Mouse (Mus musculus) B cell, adult 2 months (primary cell): Measurements from ENCODE around the gene Car14.
"Not testable (repeated sequence)": the region's sequence is repeated elsewhere in the genome, so short reads cannot be mapped to it uniquely, and the experiment has no call there.

Experiments
- DNase-seq, 2 experiments: peaks; one replicate each; pipeline ENCODE4 v3.0.0; 2022

Car14 gene

GRCm38 (mm10) chr3:95924185-95924584, 19.7 kb upstream of the Car14 start:
- DNase-seq = no peak

GRCm38 (mm10) chr3:95923429-95923828, 18.9 kb upstream of the Car14 start:
- DNase-seq = not testable (repeated sequence)

DNA sequence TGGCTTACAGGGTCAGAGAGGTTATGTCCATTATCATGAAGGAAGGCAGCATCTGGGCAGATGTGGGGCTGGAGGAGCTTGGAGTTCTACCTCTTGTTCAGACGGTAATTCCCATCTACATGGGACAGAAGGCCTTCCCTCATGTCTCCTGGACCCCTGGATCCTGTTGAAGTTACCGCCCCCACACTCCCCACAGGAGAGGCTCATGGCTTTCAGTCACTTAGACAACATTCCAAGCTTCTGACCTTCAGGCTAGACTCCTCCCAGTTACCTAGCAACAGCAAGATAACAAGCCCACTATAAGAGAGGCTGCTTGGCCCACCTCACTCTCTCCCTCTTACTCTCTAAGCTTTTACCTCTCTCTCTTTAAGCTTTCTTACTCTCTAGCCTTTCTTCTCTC, 16.0 kb upstream of the Car14 start:
- not testable (repeated sequence) for DNase-seq

GRCm38 (mm10) chr3:95916760-95917159, 12.3 kb upstream of the Car14 start:
- no peak for DNase-seq

DNA sequence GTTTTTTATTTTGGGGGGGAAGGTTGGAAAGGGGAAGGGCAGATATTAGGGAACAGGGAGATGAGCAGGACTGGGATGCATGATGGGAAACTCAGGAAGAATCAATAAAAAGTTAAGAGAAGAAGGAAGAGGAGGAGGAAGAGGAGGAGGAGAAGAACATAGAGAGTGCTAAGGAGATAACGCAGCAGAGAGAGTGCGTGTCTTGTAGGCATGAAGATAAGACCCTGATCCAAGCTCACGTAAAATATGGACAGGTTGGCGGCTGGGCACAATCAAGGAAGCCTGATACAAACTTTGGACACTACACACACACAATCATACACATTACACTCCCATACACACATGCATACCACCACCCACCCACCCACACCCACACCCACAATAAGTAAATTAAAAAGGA, 10.2 kb upstream of the Car14 start:
- DNase-seq = no peak

DNA sequence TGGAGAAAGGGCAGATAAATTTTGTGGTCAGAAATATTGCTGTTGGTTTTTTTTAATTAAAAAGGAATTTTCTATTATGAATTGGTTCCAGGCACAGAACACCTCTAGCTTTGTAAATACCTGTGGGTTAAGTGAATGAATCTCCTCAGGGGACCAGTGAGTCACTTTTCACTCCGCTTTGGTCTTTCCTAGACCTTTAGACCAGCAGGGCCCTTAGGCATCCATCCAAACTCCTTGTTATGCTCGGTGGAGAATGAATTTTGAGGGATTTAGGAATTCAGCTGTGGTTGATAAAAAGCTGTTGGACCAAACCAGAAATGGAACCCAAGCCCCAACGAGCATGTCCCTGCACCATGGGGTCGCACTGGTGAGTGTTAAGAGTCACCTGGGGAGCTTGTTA, 3.1 kb upstream of the Car14 start:
- DNase-seq = no peak

DNA sequence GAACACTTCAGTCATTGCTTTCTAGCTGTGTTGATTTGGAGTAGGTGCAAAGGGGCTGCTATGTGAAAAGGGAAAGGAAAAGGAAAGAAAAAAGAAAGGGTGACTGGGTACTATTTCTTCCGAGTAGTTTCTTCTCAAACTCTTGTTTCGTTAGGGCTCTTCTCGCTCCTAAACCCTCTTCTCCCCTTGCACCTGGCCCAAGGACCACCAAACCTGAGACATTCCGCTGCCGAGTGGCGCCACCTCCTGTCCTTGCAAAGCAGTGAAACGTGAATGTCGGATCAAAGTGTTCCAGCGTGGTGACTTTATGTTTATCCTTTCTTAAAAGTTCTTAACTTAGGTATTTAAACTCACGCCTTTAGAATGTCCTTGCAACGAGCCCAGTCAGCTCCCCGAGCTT, 2.4 kb upstream of the Car14 start:
- peak; percentile 76 to 78 for DNase-seq

- peak; percentile 51 to 52 for DNase-seq
Measured at GRCm38 (mm10) chr3:95905940-95906492, 1.5 kb upstream of the Car14 start.

GRCm38 (mm10) chr3:95905146-95905939, 852 bp upstream of the Car14 start:
- DNase-seq = peak; percentile 50 to 53

DNA sequence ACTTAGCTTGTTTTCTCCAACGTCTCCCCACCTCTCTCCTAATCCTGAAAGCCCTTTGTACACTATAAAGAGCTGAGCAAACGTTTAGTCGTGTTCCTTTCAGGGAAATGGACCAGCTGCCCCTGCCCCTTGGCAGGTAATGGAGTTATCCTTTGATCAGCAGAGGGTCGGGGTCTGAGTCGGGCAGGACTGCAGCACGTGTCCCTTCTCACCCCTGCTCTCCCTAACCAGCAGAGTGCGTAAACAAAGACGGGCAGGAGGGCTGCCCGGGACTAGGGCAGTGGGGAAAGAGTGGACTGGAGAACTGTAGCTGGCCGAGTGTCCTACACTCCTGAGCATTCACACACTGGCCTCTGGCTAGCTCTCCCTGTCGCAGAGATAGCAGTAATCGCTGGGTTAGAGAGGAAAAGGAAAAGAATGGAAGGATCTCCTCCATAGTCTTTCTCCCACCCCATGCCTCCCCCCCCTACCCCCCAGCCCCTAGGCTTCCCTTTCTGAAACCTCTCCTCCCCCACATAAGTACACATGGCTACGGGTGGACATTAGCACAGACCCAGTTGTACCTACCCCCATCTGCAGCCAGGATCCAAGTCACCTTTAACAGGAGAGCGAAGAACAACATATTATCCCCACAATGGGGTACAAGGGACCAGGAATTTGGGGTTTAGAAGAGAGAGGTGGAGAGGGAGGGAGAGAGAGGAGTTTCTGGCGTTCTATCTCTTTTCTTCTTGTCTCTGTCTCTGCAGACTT, 563 bp downstream of the Car14 start:
- DNase-seq = no peak

GRCm38 (mm10) chr3:95902643-95903042, 1.8 kb downstream of the Car14 start:
- DNase-seq = no peak

DNA sequence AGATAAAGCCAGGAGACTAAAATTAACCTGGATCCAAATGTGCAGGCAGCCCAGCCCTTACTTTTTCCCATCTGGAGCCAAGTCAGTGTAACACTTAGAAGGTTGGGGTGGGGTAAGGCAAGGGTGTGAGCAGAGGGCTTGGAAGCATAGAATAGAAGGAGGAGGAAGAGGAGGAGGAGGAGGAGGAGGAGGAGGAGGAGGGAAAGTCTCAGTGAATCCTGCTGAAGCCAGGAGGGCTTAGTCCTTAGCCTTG, 2.2 kb downstream of the Car14 start:
- no peak for DNase-seq

- DNase-seq = no peak
Measured at GRCm38 (mm10) chr3:95901616-95902372, 2.7 kb downstream of the Car14 start.

DNA sequence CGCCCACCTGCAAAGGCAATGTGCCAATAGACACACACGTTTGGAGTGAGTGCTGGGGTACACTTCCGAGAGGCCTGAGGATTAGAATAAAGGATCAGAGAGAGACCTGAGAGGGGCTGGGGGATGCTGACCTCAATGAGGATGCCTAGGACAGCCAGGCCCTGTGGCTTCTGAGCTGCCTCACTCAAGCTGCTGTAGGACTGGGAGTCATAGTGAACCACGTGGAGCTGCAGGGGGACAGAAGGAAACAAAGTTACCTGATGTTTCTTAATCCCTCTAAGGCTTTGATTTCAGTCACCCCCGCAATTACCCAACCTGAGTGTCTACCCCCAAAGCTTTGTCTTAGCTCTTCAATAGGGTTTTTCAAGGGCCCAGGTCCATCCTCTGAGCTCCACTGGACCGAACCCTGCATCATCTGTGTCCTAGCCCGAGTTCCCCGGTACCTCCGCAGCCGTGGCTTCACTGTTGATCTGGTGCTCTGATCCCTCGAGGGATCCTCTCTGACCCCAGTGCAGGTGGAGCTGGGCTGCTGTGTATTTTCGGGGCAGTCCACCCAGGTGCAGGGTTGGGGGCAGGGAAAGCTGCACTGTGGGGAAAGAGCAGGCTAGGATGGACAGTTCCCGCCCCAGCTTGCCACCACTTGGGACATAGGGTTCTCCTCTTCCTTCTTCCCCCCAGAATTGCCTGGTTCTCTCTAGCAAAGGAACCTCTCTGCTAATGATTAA, 4.5 kb downstream of the Car14 start:
- no peak for DNase-seq

DNA sequence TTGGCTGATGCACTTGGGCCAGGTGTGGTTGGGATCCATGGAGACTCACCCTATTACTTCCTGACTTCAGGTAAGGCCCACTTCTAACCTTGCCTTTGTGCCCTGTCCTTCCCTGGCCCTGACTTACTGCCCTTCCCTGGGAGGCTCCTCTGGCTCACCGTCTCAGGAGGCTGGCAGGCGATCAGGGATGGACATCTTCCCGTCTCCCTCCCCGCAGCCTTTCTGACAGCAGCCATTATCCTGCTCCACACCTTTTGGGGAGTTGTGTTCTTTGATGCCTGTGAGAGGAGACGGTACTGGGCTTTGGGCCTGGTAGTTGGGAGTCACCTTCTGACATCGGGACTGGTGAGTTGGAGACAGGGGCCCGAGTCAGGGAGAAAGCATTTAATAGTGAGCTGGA, 9.0 kb downstream of the Car14 start:
- DNase-seq = not testable (repeated sequence)

DNA sequence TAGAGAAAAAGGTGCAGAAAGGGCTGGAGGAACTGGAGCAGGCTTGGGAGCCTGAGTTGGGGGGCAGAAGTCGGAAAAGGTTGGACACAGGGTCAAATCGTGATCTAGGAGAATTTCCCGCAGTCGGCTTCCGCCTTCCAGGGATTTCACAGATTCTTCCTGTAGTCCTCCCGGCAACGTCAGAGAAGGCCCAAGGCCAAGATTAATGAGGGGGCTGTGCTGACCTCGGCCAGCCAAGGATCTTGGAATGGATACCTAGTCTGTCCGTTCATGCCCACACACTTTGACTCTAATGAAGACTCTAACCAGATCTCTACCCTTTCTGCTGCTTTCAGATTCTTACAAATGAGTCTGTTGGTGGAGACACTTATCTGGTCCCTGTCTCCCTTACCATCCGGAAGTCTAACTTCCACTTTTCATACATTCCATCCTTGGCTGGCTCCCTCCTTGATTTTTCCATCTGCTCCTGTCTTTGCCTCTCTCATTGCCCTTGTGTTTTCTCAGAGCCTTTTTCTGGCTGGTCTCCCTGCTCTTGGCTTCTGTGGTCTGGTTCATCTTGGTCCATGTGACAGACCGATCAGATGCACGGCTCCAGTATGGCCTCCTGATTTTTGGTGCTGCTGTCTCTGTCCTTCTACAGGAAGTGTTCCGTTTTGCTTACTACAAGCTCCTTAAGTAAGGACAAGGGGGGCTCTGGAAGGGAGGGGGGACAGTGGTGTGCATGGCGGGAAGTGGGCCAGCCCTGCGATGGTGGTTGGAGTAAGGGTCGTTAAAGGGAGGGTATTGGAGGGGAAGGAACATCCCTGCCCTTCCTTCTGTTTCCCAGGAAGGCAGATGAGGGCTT, 10.0 kb downstream of the Car14 start:
- no peak for DNase-seq

DNA sequence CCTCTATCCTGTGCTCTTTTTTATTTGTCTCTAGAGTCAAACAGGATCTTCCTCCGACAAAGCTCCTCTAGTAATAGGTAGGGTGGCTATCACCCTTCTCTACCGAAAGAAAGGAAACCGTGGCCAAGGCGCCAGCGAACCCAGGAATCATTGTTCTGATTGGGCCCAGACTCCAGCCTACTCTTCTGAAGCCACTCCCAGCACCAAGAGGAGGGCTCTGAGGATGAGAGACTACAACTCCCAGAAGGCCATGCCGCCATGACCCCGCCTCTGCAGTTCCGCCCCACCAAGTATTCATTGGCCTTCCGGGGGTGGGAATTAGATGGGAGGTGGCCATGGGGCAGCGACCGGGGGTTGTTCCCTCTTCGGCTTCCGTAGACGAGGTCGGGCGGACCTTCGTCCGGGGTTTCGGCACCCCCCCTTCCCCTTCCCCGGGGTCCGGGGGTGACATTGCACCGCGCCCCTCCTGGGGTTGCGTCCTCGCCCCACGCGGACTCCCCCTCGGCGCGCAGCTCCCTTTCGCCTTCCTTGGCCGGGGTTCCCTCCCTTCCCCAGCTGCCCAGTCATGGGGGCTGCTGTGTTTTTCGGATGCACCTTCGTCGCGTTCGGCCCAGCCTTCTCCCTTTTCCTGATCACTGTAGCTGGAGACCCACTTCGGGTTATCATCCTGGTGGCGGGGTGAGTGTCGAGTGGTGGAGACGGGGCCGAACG, 10.7 kb downstream of the Car14 start, which contains the start of gene Aph1a:
Aph1a (plus strand) TSS at position 364 of the 711 bp plus-strand sequence.
- peak; percentile 94 to 96 for DNase-seq

- DNase-seq = no peak
Measured at GRCm38 (mm10) chr3:95893126-95893525, 11.4 kb downstream of the Car14 start.

DNA sequence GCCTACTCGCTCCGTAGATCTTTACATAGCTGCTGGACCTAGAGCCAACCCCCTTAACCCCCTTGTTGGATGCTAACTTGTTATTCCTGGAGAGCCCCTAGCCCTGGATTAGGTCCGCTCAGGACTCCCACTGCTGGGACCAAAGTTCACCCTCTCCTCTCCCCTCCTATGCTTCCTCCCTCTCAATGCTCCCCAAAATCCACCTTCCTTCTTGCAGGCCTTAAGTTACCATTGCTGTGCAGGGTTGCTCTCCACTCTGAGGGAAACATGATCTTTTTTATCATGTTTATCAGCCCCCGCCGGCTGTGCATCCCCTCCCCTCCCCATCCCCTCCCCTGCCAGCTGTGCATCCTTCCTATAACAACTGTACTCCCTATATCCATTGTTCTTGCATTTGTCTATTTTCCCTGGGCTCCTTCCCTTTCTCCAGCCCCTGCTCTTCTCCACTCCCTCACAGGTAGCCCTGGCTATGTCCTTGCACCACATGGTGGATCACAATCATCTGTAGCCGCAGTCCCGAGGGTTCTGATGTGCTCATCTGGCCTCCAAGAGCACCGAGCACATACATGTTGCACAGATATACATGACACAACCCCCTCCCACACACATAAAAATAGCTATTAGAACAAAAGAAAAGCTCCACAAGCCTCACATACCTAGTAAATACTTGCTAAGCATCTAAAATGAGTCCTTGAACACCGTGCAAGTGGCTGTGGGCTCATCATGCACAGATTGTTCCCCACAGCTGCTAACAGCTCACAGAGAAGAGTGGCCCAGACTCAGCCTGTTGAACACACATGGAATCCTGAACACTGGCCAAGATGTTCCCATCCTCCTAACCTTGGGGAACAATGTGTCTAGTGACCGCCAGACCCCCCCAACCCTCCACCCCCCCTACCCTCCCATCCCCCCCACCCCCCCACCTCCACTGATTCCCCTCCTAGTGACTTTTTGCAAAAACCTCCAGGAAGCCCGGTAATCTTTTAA, 12.1 kb downstream of the Car14 start:
- DNase-seq = no peak
